Mouse (Mus musculus) CH12.LX (cell line): ENCODE measurements at regions not wholly inside any gene's neighbourhood (a gene's known extent, or its start where the extent isn't known, plus 50 kb on each side); places are given as distances from the start of the nearest gene placed in this dataset.

Source experiments
- CTCF ChIP-seq, 2 experiments: IDR thresholded peaks in 1 of 2; conservative IDR thresholded peaks in 1 of 2; 2 replicates each; pipeline ENCODE4 v1.5.1; 2011 to 2012; ENCODE audit warnings: low read depth in 2 of 2, low read length in 2 of 2, improper control_type of control experiment in 1 of 2, inconsistent platforms in 1 of 2, mild to moderate bottlenecking in 1 of 2, moderate library complexity in 1 of 2
- HCFC1 ChIP-seq: IDR thresholded peaks from 2 replicates; pipeline ENCODE4 v1.6.1; 2012; ENCODE audit warnings: low read depth, mild to moderate bottlenecking, inconsistent platforms, low read length, improper control_type of control experiment
- POLR2A ChIP-seq: IDR thresholded peaks from 2 replicates; pipeline ENCODE4 v1.6.1; 2011; ENCODE audit warnings: low read depth, mild to moderate bottlenecking, improper control_type of control experiment, low read length
- TBP ChIP-seq: conservative IDR thresholded peaks from 2 replicates; pipeline ENCODE4 v1.6.1; 2011; ENCODE audit warnings: low read depth, low read length, improper control_type of control experiment

GRCm38 (mm10) chr12:8864830-8865229 lies 56.6 kb upstream of the Laptm4a start:
- TF ChIP-seq HCFC1 (no peak), POLR2A (no peak), CTCF (conservative IDR thresholded peaks at IDR 0.05 in 1 of 2, IDR thresholded peaks at IDR 0.05 in 1 of 2; ENCODE audit: low read depth in 2 of 2, low read length in 2 of 2) (no peak), TBP (no peak)
